Mouse (Mus musculus): ENCODE results near the gene Pdia4. TPM values are rescaled to one million over a fixed set of nuclear protein-coding genes. Genes with fewer than 3 reads are reported as not detected.
A peak's percentile ranks its signal among the peaks of the same experiment; 100 is the strongest.
"Not testable (repeated sequence)": the region's sequence is repeated elsewhere in the genome, so short reads cannot be mapped to it uniquely, and the experiment has no call there.

Gene Pdia4
- polyA plus RNA-seq, 1 experiment from 2014 or later, result 300 TPM

DNA sequence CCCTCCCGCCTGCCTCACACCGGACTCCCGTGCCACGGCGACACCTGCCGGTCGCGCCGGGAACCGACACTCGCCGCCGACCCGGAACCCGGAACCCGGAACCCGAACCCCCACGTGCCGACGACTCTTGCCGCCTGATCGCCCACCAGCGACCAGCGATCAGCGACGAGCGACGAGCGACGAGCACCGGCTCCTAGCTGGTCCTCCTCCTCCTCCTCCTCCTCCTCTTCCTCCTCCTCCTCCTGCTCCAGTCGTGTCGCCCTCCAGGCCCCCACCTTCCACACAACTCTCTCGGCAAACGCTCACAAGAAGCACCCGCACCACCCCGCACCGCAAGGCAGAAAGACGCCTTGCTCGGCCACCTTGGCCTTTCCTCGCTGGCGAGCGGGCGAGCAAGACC, 60.1 kb downstream of the Pdia4 start:
- H3K4me1 ChIP-seq; ATAC-seq (ENCODE audit: insufficient number of reproducible peaks, insufficient read depth, low FRiP score, low TSS enrichment); H3K4me3 ChIP-seq; H3K36me3 ChIP-seq; H3K27ac ChIP-seq; H3K9me3 ChIP-seq; H3K27me3 ChIP-seq; H3K4me2 ChIP-seq (replicated peaks); H3K9ac ChIP-seq: not testable (repeated sequence)
- 4% methylated on average over 16 of the region's 44 CpGs for WGBS

DNA sequence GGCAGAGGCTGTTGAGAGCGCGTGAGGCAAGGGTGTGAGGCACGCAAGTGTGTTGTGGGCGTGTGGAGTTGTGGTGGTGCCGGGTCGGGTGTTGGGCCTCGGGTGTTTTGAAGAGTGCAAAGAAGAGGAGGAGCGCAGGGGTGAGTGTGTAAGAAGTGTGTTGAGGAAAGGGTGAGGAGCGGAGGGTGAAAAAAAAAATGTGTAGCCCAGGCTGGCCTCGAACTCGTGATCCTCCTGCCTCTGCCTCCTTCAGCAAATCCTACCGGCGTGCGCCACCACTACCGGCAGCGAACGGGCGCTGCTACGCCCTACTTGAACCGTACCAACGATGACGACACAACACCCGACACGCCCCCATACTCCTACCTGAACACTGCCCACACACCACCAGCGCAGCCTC, 64.9 kb downstream of the Pdia4 start:
- not testable (repeated sequence) for H3K9me3 ChIP-seq; H3K36me3 ChIP-seq; H3K27me3 ChIP-seq; H3K27ac ChIP-seq; H3K4me1 ChIP-seq; ATAC-seq (ENCODE audit: insufficient number of reproducible peaks, insufficient read depth, low FRiP score, low TSS enrichment); H3K9ac ChIP-seq
- H3K4me2 ChIP-seq (replicated peaks), result peak overlapping the region; percentile 45
- peak overlapping the region; percentile 30 for H3K4me3 ChIP-seq
- 6% methylated on average over 13 of the region's 25 CpGs for WGBS

DNA sequence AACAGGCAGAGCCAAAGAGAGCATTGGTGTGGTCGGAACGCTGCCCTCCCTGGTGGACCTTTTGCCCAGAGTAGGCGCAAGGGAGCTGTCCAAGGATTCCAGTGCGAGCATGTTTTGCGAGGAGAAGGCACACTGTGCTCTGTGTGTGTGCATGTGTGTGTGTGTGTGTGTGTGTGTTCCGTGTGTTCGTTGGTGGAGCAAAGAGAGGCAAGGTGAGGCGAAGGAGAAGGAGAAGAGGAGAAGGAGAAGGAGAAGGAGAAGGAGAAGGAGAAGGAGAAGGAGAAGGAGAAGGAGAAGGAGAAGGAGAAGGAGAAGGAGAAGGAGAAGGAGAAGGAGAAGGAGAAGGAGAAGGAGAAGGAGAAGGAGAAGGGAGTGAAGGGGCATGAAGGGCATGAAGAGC, 65.3 kb downstream of the Pdia4 start:
- H3K36me3 ChIP-seq; H3K4me2 ChIP-seq (replicated peaks); H3K27ac ChIP-seq; H3K4me3 ChIP-seq; H3K9me3 ChIP-seq; ATAC-seq (ENCODE audit: insufficient number of reproducible peaks, insufficient read depth, low FRiP score, low TSS enrichment); H3K9ac ChIP-seq; H3K27me3 ChIP-seq; H3K4me1 ChIP-seq: not testable (repeated sequence)
- WGBS, result 84% methylated on average over 4 of the region's 8 CpGs

MicroRNA genes within 50 kb of the gene (microRNA counts, 519-probe panel; counts per million panel counts)
- 460 counts per million, percentile 65 among the panel's probes with 10 or more counts for microRNA mmu-miR-704

Small RNA genes lying within 50 kb of the gene (microRNA-seq; reads per million reads assigned to microRNA genes)
- gene Mir704, result not detected

Other genes with a start within 250 kb of the Pdia4 start
- gene Ezh2, start 218.1 kb downstream of the Pdia4 start, polyA plus RNA-seq (2016; fragmentation: Nextera tagmentation; extraction: Ambion mirVana), result 159 and 162 TPM in 2 replicates
- gene Zfp786, start 17.4 kb upstream of the Pdia4 start, polyA plus RNA-seq (2016; fragmentation: Nextera tagmentation; extraction: Ambion mirVana), result 7.9 and 8.0 TPM in 2 replicates
- 11.2 and 12.0 TPM in 2 replicates for gene Zfp398, start 22.2 kb upstream of the Pdia4 start, polyA plus RNA-seq (2016; fragmentation: Nextera tagmentation; extraction: Ambion mirVana)
- gene Zfp282, start 63.8 kb upstream of the Pdia4 start, polyA plus RNA-seq (2016; fragmentation: Nextera tagmentation; extraction: Ambion mirVana), result 27.1 and 29.2 TPM in 2 replicates
- 21.8 and 22.0 TPM in 2 replicates for gene Zfp212, start 107.0 kb upstream of the Pdia4 start, polyA plus RNA-seq (2016; fragmentation: Nextera tagmentation; extraction: Ambion mirVana)
- gene Zfp956, start 140.0 kb upstream of the Pdia4 start, polyA plus RNA-seq (2016; fragmentation: Nextera tagmentation; extraction: Ambion mirVana), result 14.7 and 15.3 TPM in 2 replicates
- 11.0 and 11.7 TPM in 2 replicates for gene Zfp777, start 235.5 kb upstream of the Pdia4 start, polyA plus RNA-seq (2016; fragmentation: Nextera tagmentation; extraction: Ambion mirVana)

Data from embryonic facial prominence, embryonic 12.5 days (tissue).